Comparison of ENCODE assay signal across 8 mouse cellular contexts in genomic region chr7:110164712-110165122, GRCm38 (mm10). TPM values are rescaled to one million over a fixed set of nuclear protein-coding genes. Genes with fewer than 3 reads are reported as not detected.
DNase-seq lines count a peak whose midpoint lies in the region; ATAC-seq and TF ChIP-seq lines count a peak whose summit lies in the region.

No protein-coding gene starts in this region.

- under 1% methylated on average over 20 of the region's 20 CpGs for WGBS in embryonic facial prominence, embryonic 13.5 days
- WGBS in kidney, adult 2 months, result 0% methylated on average over 20 of the region's 20 CpGs
- under 1% methylated on average over 20 of the region's 20 CpGs for WGBS in limb, embryonic 12.5 days
- WGBS in midbrain, embryonic 15.5 days, result under 1% methylated on average over 20 of the region's 20 CpGs
- WGBS in spleen, adult 2 months, result under 1% methylated on average over 20 of the region's 20 CpGs

- peak overlapping the region; percentile 75 for H3K9ac ChIP-seq in embryonic facial prominence, embryonic 13.5 days
- H3K9ac ChIP-seq in limb, embryonic 12.5 days (replicated peaks), result peak overlapping the region; percentile 64
- H3K9ac ChIP-seq in midbrain, embryonic 15.5 days, result peak overlapping the region; percentile 57

- TF ChIP-seq POLR2A in kidney, adult 2 months (IDR thresholded peaks at IDR 0.05; ENCODE audit: low read depth, low read length), result peak; percentile 19
- TF ChIP-seq POLR2A in spleen, adult 2 months (IDR thresholded peaks at IDR 0.05; ENCODE audit: low read depth, low read length), result no peak

- H3K27ac ChIP-seq in embryonic facial prominence, embryonic 13.5 days, result peak overlapping the region; percentile 91
- peak overlapping the region; percentile 81 for H3K27ac ChIP-seq in kidney, adult 2 months (ENCODE audit: insufficient read depth, low read depth, low read length)
- H3K27ac ChIP-seq in limb, embryonic 12.5 days, result peak overlapping the region; percentile 96
- H3K27ac ChIP-seq in midbrain, embryonic 15.5 days, result peak overlapping the region; percentile 84
- H3K27ac ChIP-seq in spleen, adult 2 months (ENCODE audit: insufficient read depth, low read length), result peak overlapping the region; percentile 72

- peak; percentile 99 for TF ChIP-seq CTCF in kidney, adult 2 months (conservative IDR thresholded peaks at IDR 0.05; ENCODE audit: insufficient read depth, insufficient read length, low read depth, low read length)
- TF ChIP-seq CTCF in spleen, adult 2 months (IDR thresholded peaks at IDR 0.05; ENCODE audit: extremely low read depth, insufficient read depth, insufficient read length, insufficient replicate concordance), result peak; percentile 98

- peak; percentile 85 for ATAC-seq in embryonic facial prominence, embryonic 13.5 days (ENCODE audit: insufficient number of reproducible peaks, insufficient read depth, low FRiP score, low TSS enrichment, low read depth)
- ATAC-seq in limb, embryonic 12.5 days (ENCODE audit: insufficient number of reproducible peaks, insufficient read depth, low FRiP score, low TSS enrichment, low read depth), result peak; percentile 91
- ATAC-seq in midbrain, embryonic 15.5 days (replicated peaks), result peak; percentile 97

- H3K4me2 ChIP-seq in embryonic facial prominence, embryonic 13.5 days, result peak overlapping the region; percentile 88
- peak overlapping the region; percentile 77 for H3K4me2 ChIP-seq in limb, embryonic 12.5 days
- H3K4me2 ChIP-seq in midbrain, embryonic 15.5 days, result peak overlapping the region; percentile 85

- no peaks in the 10 kb centered on the region for H3K9me3 ChIP-seq in embryonic facial prominence, embryonic 13.5 days
- H3K9me3 ChIP-seq in limb, embryonic 12.5 days, result no peaks in the 10 kb centered on the region
- no peaks in the 10 kb centered on the region for H3K9me3 ChIP-seq in midbrain, embryonic 15.5 days

- peak overlapping the region; percentile 53 for H3K4me3 ChIP-seq in embryonic facial prominence, embryonic 13.5 days
- H3K4me3 ChIP-seq in kidney, adult 2 months (ENCODE audit: insufficient read depth, low read depth, low read length), result peak overlapping the region; percentile 69
- H3K4me3 ChIP-seq in limb, embryonic 12.5 days (replicated peaks), result peak overlapping the region; percentile 52
- peak overlapping the region; percentile 51 for H3K4me3 ChIP-seq in midbrain, embryonic 15.5 days
- peak overlapping the region; percentile 56 for H3K4me3 ChIP-seq in spleen, adult 2 months (ENCODE audit: extremely low read depth, insufficient read depth, insufficient read length)

- DNase-seq in 3134 (ENCODE audit: extremely low read depth, insufficient read length, low spot score), result peak; percentile 97
- DNase-seq in adrenal gland, postnatal 36 days, result peak; percentile 95
- peak; percentile 95 to 97 for DNase-seq in heart, adult 18-20 months
- peak; percentile 97 for DNase-seq in kidney, adult 2 months
- peak; percentile 85 to 94 for DNase-seq in spleen, adult 2 months (ENCODE audit: low read depth in 1 of 2, low spot score in 2 of 2)

- no peaks in the 10 kb centered on the region for H3K27me3 ChIP-seq in embryonic facial prominence, embryonic 13.5 days
- no peaks in the 10 kb centered on the region for H3K27me3 ChIP-seq in kidney, adult 2 months (replicated peaks; ENCODE audit: control insufficient read depth, insufficient read depth, low read length)
- no peaks in the 10 kb centered on the region for H3K27me3 ChIP-seq in limb, embryonic 12.5 days
- H3K27me3 ChIP-seq in midbrain, embryonic 15.5 days (replicated peaks), result no peaks in the 10 kb centered on the region
- H3K27me3 ChIP-seq in spleen, adult 2 months (ENCODE audit: control insufficient read depth, insufficient read depth, low read length), result no peaks in the 10 kb centered on the region

- H3K36me3 ChIP-seq in embryonic facial prominence, embryonic 13.5 days, result no peaks in the 10 kb centered on the region
- no peaks in the 10 kb centered on the region for H3K36me3 ChIP-seq in kidney, adult 2 months (ENCODE audit: control insufficient read depth, insufficient read depth, low read length)
- H3K36me3 ChIP-seq in limb, embryonic 12.5 days, result no peaks in the 10 kb centered on the region
- no peaks in the 10 kb centered on the region for H3K36me3 ChIP-seq in midbrain, embryonic 15.5 days (replicated peaks)
- H3K36me3 ChIP-seq in spleen, adult 2 months (ENCODE audit: control insufficient read depth, insufficient read depth, low read length), result no peaks in the 10 kb centered on the region

- 0 out of 2 replicates have a peak, but pooled peaks cover 4% of the 10 kb centered on the region for H3K4me1 ChIP-seq in embryonic facial prominence, embryonic 13.5 days
- no peaks in the 10 kb centered on the region; the same call in 1 of the 2 replicates for H3K4me1 ChIP-seq in kidney, adult 2 months (ENCODE audit: control insufficient read depth, insufficient read depth, low read length)
- no peaks in the 10 kb centered on the region for H3K4me1 ChIP-seq in limb, embryonic 12.5 days (replicated peaks)
- no peaks in the 10 kb centered on the region for H3K4me1 ChIP-seq in midbrain, embryonic 15.5 days
- H3K4me1 ChIP-seq in spleen, adult 2 months (ENCODE audit: control insufficient read depth, insufficient read depth, insufficient read length), result peaks cover 7% of the 10 kb centered on the region; the same call in 1 of the 2 replicates

RNA-seq across cellular contexts. Expression of gene Wee1, which starts 42.9 kb away (rescaled TPM):
- 10 to 100 TPM; 10.3 to 12.2 TPM for total RNA-seq in adrenal gland, postnatal 36 days (2021)
- polyA plus RNA-seq in embryonic facial prominence, embryonic 13.5 days (2015; fragmentation: Nextera tagmentation; extraction: Ambion mirVana), result 24.5 and 27.2 TPM in 2 replicates
- total RNA-seq in heart, adult 18-20 months (2021), result 10 to 100 TPM in 1 of 2 experiments, 1 to 10 TPM in 1; 9.2 to 11.3 TPM
- 4.0 and 4.4 TPM in 2 replicates for polyA plus RNA-seq in kidney, adult 2 months (2012; rRNA removed)
- polyA plus RNA-seq in limb, embryonic 12.5 days (2016; fragmentation: Nextera tagmentation; extraction: Ambion mirVana), result 39.8 and 41.0 TPM in 2 replicates
- 5.1 and 5.8 TPM in 2 replicates for polyA plus RNA-seq in midbrain, embryonic 15.5 days (2015; fragmentation: Nextera tagmentation; extraction: Ambion mirVana)
- 3.9 and 5.8 TPM in 2 replicates for polyA plus RNA-seq in spleen, adult 2 months (2012; rRNA removed)

RNA-seq across cellular contexts. Expression of gene Swap70, which starts 56.8 kb away (rescaled TPM):
- total RNA-seq in adrenal gland, postnatal 36 days (2021), result 10 to 100 TPM; 16.0 to 20.4 TPM
- polyA plus RNA-seq in embryonic facial prominence, embryonic 13.5 days (2015; fragmentation: Nextera tagmentation; extraction: Ambion mirVana), result 42.1 and 49.5 TPM in 2 replicates
- total RNA-seq in heart, adult 18-20 months (2021), result 10 to 100 TPM; 10.8 to 14.7 TPM
- polyA plus RNA-seq in kidney, adult 2 months (2012; rRNA removed), result 10.0 and 12.5 TPM in 2 replicates
- polyA plus RNA-seq in limb, embryonic 12.5 days (2016; fragmentation: Nextera tagmentation; extraction: Ambion mirVana), result 37.0 and 38.2 TPM in 2 replicates
- 9.6 and 9.8 TPM in 2 replicates for polyA plus RNA-seq in midbrain, embryonic 15.5 days (2015; fragmentation: Nextera tagmentation; extraction: Ambion mirVana)
- 69.7 and 79.4 TPM in 2 replicates for polyA plus RNA-seq in spleen, adult 2 months (2012; rRNA removed)

Comparison
In these comparisons a context has a peak if more than half of its experiments do, and no peak if none do; other contexts are left out.
1. Peak in every context shown above with its lines: DNase-seq, ATAC-seq, H3K4me3 ChIP-seq and H3K27ac ChIP-seq.